Mouse (Mus musculus): ENCODE data around the gene Ptafr.

The Ptafr gene

GRCm38 (mm10) chr4:132563965-132564364 is at the start of gene Ptafr:
Gene Ptafr, plus strand, starts transcription at chr4:132564067.
- 63% methylated on average over 4 of the region's 4 CpGs for WGBS

GRCm38 (mm10) chr4:132514555-132515135 is 49.2 kb upstream of the Ptafr start:
- WGBS: under 1% methylated on average over 21 of the region's 21 CpGs

- WGBS: 20% methylated on average over 22 of the region's 22 CpGs
These were observed 48.3 kb upstream of the Ptafr start for GRCm38 (mm10) chr4:132515369-132516155.

GRCm38 (mm10) chr4:132518066-132518465 is 45.8 kb upstream of the Ptafr start:
- 88% methylated on average over 8 of the region's 8 CpGs for WGBS

GRCm38 (mm10) chr4:132519188-132519587 is 44.7 kb upstream of the Ptafr start:
- 87% methylated on average over 3 of the region's 3 CpGs for WGBS

- WGBS: 34% methylated on average over 11 of the region's 11 CpGs
These were observed 39.5 kb upstream of the Ptafr start for GRCm38 (mm10) chr4:132524321-132524741.

GRCm38 (mm10) chr4:132524808-132525207 is 39.1 kb upstream of the Ptafr start:
- WGBS: 35% methylated on average over 6 of the region's 6 CpGs

- 57% methylated on average over 2 of the region's 2 CpGs for WGBS
These were observed 37.2 kb upstream of the Ptafr start for GRCm38 (mm10) chr4:132526678-132527077.

- whole genome bisulfite sequencing: 84% methylated on average over 8 of the region's 8 CpGs
These were observed 35.8 kb upstream of the Ptafr start for GRCm38 (mm10) chr4:132527917-132528522.

- 46% methylated on average over 4 of the region's 4 CpGs for WGBS
These were observed 34.5 kb upstream of the Ptafr start for GRCm38 (mm10) chr4:132529344-132529743.

GRCm38 (mm10) chr4:132530033-132530804 is 33.6 kb upstream of the Ptafr start:
- 95% methylated on average over 20 of the region's 20 CpGs for WGBS

- 11% methylated on average over 5 of the region's 5 CpGs for WGBS
These were observed 31.4 kb upstream of the Ptafr start for GRCm38 (mm10) chr4:132532496-132532895.

- under 1% methylated on average over 63 of the region's 63 CpGs for WGBS
These were observed 30.6 kb upstream of the Ptafr start, which contains the start of gene Atpif1 for GRCm38 (mm10) chr4:132532981-132533916. Gene Atpif1, minus strand, starts transcription at chr4:132533659.

GRCm38 (mm10) chr4:132535406-132536121 is 28.3 kb upstream of the Ptafr start, which contains the start of gene Dnajc8:
Gene Dnajc8, plus strand, starts transcription at chr4:132535550.
- WGBS: under 1% methylated on average over 60 of the region's 60 CpGs

GRCm38 (mm10) chr4:132539481-132539880 is 24.4 kb upstream of the Ptafr start:
- 65% methylated on average over 5 of the region's 5 CpGs for WGBS

GRCm38 (mm10) chr4:132541413-132541812 is 22.5 kb upstream of the Ptafr start:
- WGBS: 73% methylated on average over 4 of the region's 4 CpGs

- 16% methylated on average over 1 of the region's 1 CpGs for WGBS
These were observed 21.1 kb upstream of the Ptafr start for GRCm38 (mm10) chr4:132542724-132543123.

GRCm38 (mm10) chr4:132545851-132546250 is 18.0 kb upstream of the Ptafr start:
- WGBS: 26% methylated on average over 8 of the region's 8 CpGs

GRCm38 (mm10) chr4:132554221-132554620 is 9.6 kb upstream of the Ptafr start:
- WGBS: 69% methylated on average over 5 of the region's 5 CpGs

- 60% methylated on average over 8 of the region's 8 CpGs for WGBS
These were observed 9.2 kb upstream of the Ptafr start for GRCm38 (mm10) chr4:132554653-132555052.

Measured in cerebral cortex, adult 2 months (tissue).